Comparison of ENCODE assay signal across 8 mouse cellular contexts in genomic region chr2:79254588-79255191, GRCm38 (mm10). TPM values are rescaled to one million over a fixed set of nuclear protein-coding genes. Genes with fewer than 3 reads are reported as not detected.
DNase-seq lines count a peak whose midpoint lies in the region; ATAC-seq lines count a peak whose summit lies in the region.

No protein-coding gene starts in this region.

- peak overlapping the region; percentile 18; the same call in 1 of the 2 replicates for H3K9ac ChIP-seq in kidney, embryonic 14.5 days (ENCODE audit: low read depth, low read length)
- H3K9ac ChIP-seq in forebrain, embryonic 16.5 days (replicated peaks; ENCODE audit: low read depth, low read length): no peak overlapping the region
- H3K9ac ChIP-seq in limb, embryonic 11.5 days (ENCODE audit: low read length): no peak overlapping the region
- H3K9ac ChIP-seq in midbrain, embryonic 14.5 days (replicated peaks; ENCODE audit: low read length): peak overlapping the region; percentile 65

- DNase-seq in kidney, postnatal 36 days: no peak
- no peak for DNase-seq in limb, embryonic 11.5 days (ENCODE audit: low spot score)
- DNase-seq in midbrain, embryonic 14.5 days: no peak
- peak; percentile 79 for DNase-seq in thymus, postnatal 0 days (ENCODE audit: low spot score)
- no peak for DNase-seq in ovary, adult 18-20 months (ENCODE audit: low spot score)
- no peak for DNase-seq in cerebellum, adult 9-11 months

- H3K4me3 ChIP-seq in kidney, embryonic 14.5 days (ENCODE audit: low read length): peak overlapping the region; percentile 49
- peak overlapping the region; percentile 52 for H3K4me3 ChIP-seq in forebrain, embryonic 16.5 days (replicated peaks; ENCODE audit: low read length)
- peak overlapping the region; percentile 46 for H3K4me3 ChIP-seq in limb, embryonic 11.5 days (ENCODE audit: low read depth, low read length)
- H3K4me3 ChIP-seq in midbrain, embryonic 14.5 days (replicated peaks; ENCODE audit: low read depth, low read length): peak overlapping the region; percentile 50

- peaks cover 22% of the 10 kb centered on the region; the same call in 1 of the 2 replicates for H3K4me1 ChIP-seq in kidney, embryonic 14.5 days (ENCODE audit: control insufficient read depth, insufficient read depth, low read length)
- peaks cover 12% of the 10 kb centered on the region for H3K4me1 ChIP-seq in forebrain, embryonic 16.5 days (replicated peaks; ENCODE audit: control insufficient read depth, insufficient read depth, low read length)
- peaks cover 8% of the 10 kb centered on the region for H3K4me1 ChIP-seq in limb, embryonic 11.5 days (ENCODE audit: control insufficient read depth, insufficient read depth, low read length)
- peaks cover 12% of the 10 kb centered on the region for H3K4me1 ChIP-seq in midbrain, embryonic 14.5 days (ENCODE audit: control insufficient read depth, insufficient read depth, low read length)

- H3K36me3 ChIP-seq in kidney, embryonic 14.5 days (ENCODE audit: control insufficient read depth, insufficient read depth, low read length): no peaks in the 10 kb centered on the region
- H3K36me3 ChIP-seq in forebrain, embryonic 16.5 days (ENCODE audit: control insufficient read depth, insufficient read depth): no peaks in the 10 kb centered on the region
- H3K36me3 ChIP-seq in limb, embryonic 11.5 days (ENCODE audit: control insufficient read depth, insufficient read depth, low read length): no peaks in the 10 kb centered on the region
- H3K36me3 ChIP-seq in midbrain, embryonic 14.5 days (ENCODE audit: control insufficient read depth, insufficient read depth, low read length): no peaks in the 10 kb centered on the region

- no peaks in the 10 kb centered on the region for H3K27me3 ChIP-seq in kidney, embryonic 14.5 days (ENCODE audit: control insufficient read depth, insufficient read depth, low read length)
- peaks cover 4% of the 10 kb centered on the region; the same call in 1 of the 2 replicates for H3K27me3 ChIP-seq in forebrain, embryonic 16.5 days (replicated peaks; ENCODE audit: control insufficient read depth, insufficient read depth, low read length)
- peaks cover 3% of the 10 kb centered on the region; the same call in 1 of the 2 replicates for H3K27me3 ChIP-seq in limb, embryonic 11.5 days (ENCODE audit: control insufficient read depth, insufficient read depth, low read length)
- no peaks in the 10 kb centered on the region for H3K27me3 ChIP-seq in midbrain, embryonic 14.5 days (ENCODE audit: control insufficient read depth, insufficient read depth, low read length)

- H3K27ac ChIP-seq in kidney, embryonic 14.5 days (ENCODE audit: low read depth, low read length): peak overlapping the region; percentile 7
- H3K27ac ChIP-seq in forebrain, embryonic 16.5 days (ENCODE audit: low read length): no peak overlapping the region
- no peak overlapping the region for H3K27ac ChIP-seq in limb, embryonic 11.5 days (replicated peaks; ENCODE audit: low read depth, low read length)
- no peak overlapping the region for H3K27ac ChIP-seq in midbrain, embryonic 14.5 days (replicated peaks; ENCODE audit: low read depth, low read length)

- ATAC-seq in kidney, embryonic 14.5 days (ENCODE audit: low FRiP score, low TSS enrichment): peak; percentile 24
- 0 out of 2 replicates have a peak, but pooled peaks have one; percentile 3 for ATAC-seq in forebrain, embryonic 16.5 days
- ATAC-seq in limb, embryonic 11.5 days (ENCODE audit: insufficient number of reproducible peaks, low FRiP score, low TSS enrichment, low read depth): no peak
- ATAC-seq in midbrain, embryonic 14.5 days (ENCODE audit: low FRiP score, low TSS enrichment): peak; percentile 14; the same call in 1 of the 2 replicates

- WGBS in kidney, embryonic 14.5 days: 63% methylated on average over 3 of the region's 3 CpGs
- WGBS in forebrain, embryonic 16.5 days: 57% methylated on average over 3 of the region's 3 CpGs
- WGBS in limb, embryonic 11.5 days: 53% methylated on average over 3 of the region's 3 CpGs
- 51% methylated on average over 3 of the region's 3 CpGs for WGBS in midbrain, embryonic 14.5 days

- H3K4me2 ChIP-seq in kidney, embryonic 14.5 days (replicated peaks; ENCODE audit: low read depth, low read length): peak overlapping the region; percentile 91
- H3K4me2 ChIP-seq in forebrain, embryonic 16.5 days (ENCODE audit: low read length): peak overlapping the region; percentile 97
- H3K4me2 ChIP-seq in limb, embryonic 11.5 days (ENCODE audit: low read depth, severe bottlenecking): peak overlapping the region; percentile 93
- H3K4me2 ChIP-seq in midbrain, embryonic 14.5 days (ENCODE audit: low read length): peak overlapping the region; percentile 90

- H3K9me3 ChIP-seq in kidney, embryonic 14.5 days (ENCODE audit: control insufficient read depth, low read length): no peaks in the 10 kb centered on the region
- no peaks in the 10 kb centered on the region for H3K9me3 ChIP-seq in forebrain, embryonic 16.5 days (ENCODE audit: control insufficient read depth, low read length)
- H3K9me3 ChIP-seq in limb, embryonic 11.5 days (ENCODE audit: control insufficient read depth, low read length): no peaks in the 10 kb centered on the region
- no peaks in the 10 kb centered on the region for H3K9me3 ChIP-seq in midbrain, embryonic 14.5 days (ENCODE audit: control insufficient read depth, low read length)

RNA-seq across cellular contexts. Expression of gene Itga4, which starts 0.5 kb away (rescaled TPM):
- polyA plus RNA-seq in kidney, embryonic 14.5 days (2014; fragmentation: Nextera tagmentation; extraction: Ambion mirVana): 4.6 and 7.9 TPM in 2 replicates
- polyA plus RNA-seq in forebrain, embryonic 16.5 days (2015; fragmentation: Nextera tagmentation; extraction: Ambion mirVana): 3.0 and 3.1 TPM in 2 replicates
- 7.8 and 8.6 TPM in 2 replicates for polyA plus RNA-seq in limb, embryonic 11.5 days (2014; fragmentation: Nextera tagmentation; extraction: Ambion mirVana)
- polyA plus RNA-seq in midbrain, embryonic 14.5 days (2014; fragmentation: Nextera tagmentation; extraction: Ambion mirVana): 2.4 and 4.6 TPM in 2 replicates
- polyA plus RNA-seq in thymus, postnatal 0 days (2015; fragmentation: Nextera tagmentation; extraction: Ambion mirVana): 20.3 and 24.6 TPM in 2 replicates

Comparison
In these comparisons a context has a peak if more than half of its experiments do, and no peak if none do; other contexts are left out.
1. H3K9ac ChIP-seq: peak in kidney, embryonic 14.5 days (single experiment) and midbrain, embryonic 14.5 days (single experiment); none in forebrain, embryonic 16.5 days (single experiment) and limb, embryonic 11.5 days (single experiment).
2. Peak in every context shown above with its lines, with median percentiles within 50 percentile points of each other: H3K4me2 ChIP-seq and H3K4me3 ChIP-seq.